Mouse (Mus musculus) forebrain, embryonic 16.5 days (tissue): ENCODE data around the gene 1700021F05Rik. TPM values are rescaled to one million over a fixed set of nuclear protein-coding genes. Genes with fewer than 3 reads are reported as not detected.
A peak's percentile ranks its signal among the peaks of the same experiment; 100 is the strongest.

Source experiments
- ATAC-seq: fragments of 200-750 bp; cut with Nextera tagmentation; 2 replicates; pipeline ENCODE4 v1.8.0; 2017; ENCODE audit warnings: mild to moderate bottlenecking, moderate library complexity
- H3K27ac ChIP-seq: fragments of 300-500 bp; sonication (generic); 2 replicates; pipeline ENCODE4 v1.5.1; 2014; ENCODE audit warnings: low read length, control low read depth
- H3K27me3 ChIP-seq: fragments of 300-500 bp; sonication (generic); replicated peaks from 2 replicates; pipeline ENCODE4 v1.6.1; 2014; ENCODE audit warnings: low read length; ENCODE audit not compliant: control insufficient read depth, insufficient read depth
- H3K36me3 ChIP-seq: fragments of 300-500 bp; sonication (generic); 2 replicates; pipeline ENCODE4 v1.6.1; 2014; ENCODE audit not compliant: control insufficient read depth, insufficient read depth
- H3K4me1 ChIP-seq: fragments of 300-500 bp; sonication (generic); replicated peaks from 2 replicates; pipeline ENCODE4 v1.6.1; 2014; ENCODE audit warnings: low read length; ENCODE audit not compliant: control insufficient read depth, insufficient read depth
- H3K4me2 ChIP-seq: fragments of 300-500 bp; sonication (generic); 2 replicates; pipeline ENCODE4 v1.6.1; 2014; ENCODE audit warnings: mild to moderate bottlenecking, low read length, control low read depth
- H3K4me3 ChIP-seq: fragments of 300-500 bp; sonication (generic); replicated peaks from 2 replicates; pipeline ENCODE4 v1.5.1; 2014; ENCODE audit warnings: mild to moderate bottlenecking, low read length, control low read depth
- H3K9ac ChIP-seq: fragments of 300-500 bp; sonication (generic); replicated peaks from 2 replicates; pipeline ENCODE4 v1.6.1; 2014; ENCODE audit warnings: low read depth, low read length, control low read depth
- H3K9me3 ChIP-seq: fragments of 300-500 bp; sonication (generic); 2 replicates; pipeline ENCODE4 v1.6.1; 2016; ENCODE audit warnings: low read length; ENCODE audit not compliant: control insufficient read depth
- WGBS: fragments of 180-500 bp; shearing (Covaris S2); extraction: QIAGEN DNeasy Blood & Tissue Kit; methylation state at CpG from one replicate; pipeline ENCODE4 v1.1.7; 2014; 5-methylcytosine and 5-hydroxymethylcytosine counted together
- polyA plus RNA-seq: library from polyadenylated mRNA; unstranded; fragments of >200 nt; fragmentation: Nextera tagmentation; extraction: Ambion mirVana; gene quantifications from 2 replicates; pipeline ENCODE4 v1.2.1, GENCODE M21; 2015

Gene 1700021F05Rik
- polyA plus RNA-seq, 1 experiment from 2014 or later: 75.8 TPM

DNA sequence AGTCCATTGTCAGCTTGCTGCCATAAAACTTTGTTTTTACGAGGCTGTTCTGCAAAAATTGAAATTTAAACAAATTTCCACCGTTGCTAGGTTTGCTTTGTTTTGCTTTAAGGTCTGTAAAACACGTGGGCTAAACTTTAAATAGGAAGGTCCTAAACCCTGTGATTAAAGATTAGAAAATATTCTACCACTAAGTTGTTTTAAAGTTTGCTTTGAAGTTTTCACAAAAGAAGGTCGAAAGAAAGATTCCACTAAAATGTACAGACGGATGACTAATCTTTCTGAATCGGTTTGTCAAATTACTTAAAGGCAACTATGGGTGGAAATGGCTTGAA lies 37.2 kb upstream of the 1700021F05Rik start, which contains the start of gene Cd24a:
TSS of gene Cd24a (plus strand) at position 288 of the 335 bp plus-strand sequence.
- H3K9me3 ChIP-seq: no peaks in the 10 kb centered on the region
- peaks cover 12% of the 10 kb centered on the region for H3K4me1 ChIP-seq
- WGBS: 1% methylated on average over 6 of the region's 6 CpGs
- H3K4me3 ChIP-seq: peak within 1 kb of the TSS; percentile 89
- peak within 1 kb of the TSS; percentile 99 for H3K9ac ChIP-seq
- H3K27ac ChIP-seq: peak within 1 kb of the TSS; percentile 99
- ATAC-seq: no peak
- peak within 1 kb of the TSS; percentile 79 for H3K4me2 ChIP-seq
- peaks cover 3% of the 10 kb centered on the region; the same call in 1 of the 2 replicates for H3K36me3 ChIP-seq
- no peaks in the 10 kb centered on the region for H3K27me3 ChIP-seq

DNA sequence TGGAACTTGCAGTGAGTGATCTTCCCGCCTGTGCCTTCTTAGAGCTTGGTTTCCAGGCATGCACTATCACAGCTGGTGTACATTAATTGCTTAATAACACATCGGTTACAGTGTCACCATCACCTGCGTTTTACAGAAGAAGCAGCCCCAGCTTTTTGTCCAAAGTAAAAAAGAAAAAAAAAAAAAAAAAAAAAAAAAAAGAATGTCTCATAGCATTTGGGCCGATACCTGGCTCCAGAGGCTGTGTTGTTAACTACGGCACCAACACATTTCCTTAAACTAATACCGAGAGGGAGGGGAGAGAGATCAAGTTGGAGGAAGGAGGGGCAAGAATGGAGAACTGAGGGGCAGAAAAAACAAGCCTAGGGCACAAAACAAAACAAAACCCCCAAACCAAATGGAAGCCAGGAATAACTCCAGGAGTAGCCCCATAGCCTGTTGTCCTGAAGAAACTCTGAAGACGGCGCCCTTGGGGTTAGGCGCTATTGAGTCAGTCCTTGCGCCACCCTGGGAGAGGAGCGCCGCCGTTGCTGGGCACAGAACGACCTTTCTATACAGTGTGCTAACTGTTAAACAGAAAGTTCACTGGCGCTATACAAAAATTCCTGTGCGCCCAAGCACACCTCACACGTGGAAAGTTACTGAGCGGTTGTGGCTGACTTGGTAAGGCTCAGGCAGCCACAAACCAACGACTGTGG lies 36.7 kb upstream of the 1700021F05Rik start:
- Histone ChIP-seq H3K4me2 (peak overlapping the region; percentile 79), H3K4me1 (peaks cover 12% of the 10 kb centered on the region), H3K9ac (peak overlapping the region; percentile 6; the same call in 1 of the 2 replicates), H3K9me3 (no peaks in the 10 kb centered on the region), H3K27me3 (no peaks in the 10 kb centered on the region), H3K27ac (no peak overlapping the region), H3K36me3 (no peaks in the 10 kb centered on the region; the same call in 1 of the 2 replicates), H3K4me3 (peak overlapping the region; percentile 20)
- whole genome bisulfite sequencing: 16% methylated on average over 19 of the region's 19 CpGs
- ATAC-seq: no peak

DNA sequence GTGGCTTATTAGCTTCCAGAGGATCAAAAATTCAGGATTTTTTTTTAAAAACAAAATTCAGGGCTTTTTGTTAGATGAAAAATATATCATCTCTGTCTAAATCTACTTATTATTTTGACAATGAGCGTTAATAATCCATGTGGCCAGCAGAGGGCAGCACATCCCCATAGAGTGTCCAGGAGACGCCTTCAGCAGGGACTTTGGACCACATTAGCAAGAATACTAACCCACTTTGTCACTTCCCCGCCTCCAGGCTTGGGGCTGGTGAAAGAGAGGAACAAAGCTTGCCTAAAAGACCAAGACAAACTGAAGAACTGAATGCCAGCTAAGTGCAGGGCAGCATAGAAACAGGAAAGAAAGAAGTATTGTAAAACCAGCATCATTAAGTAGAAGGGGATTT lies 34.2 kb upstream of the 1700021F05Rik start:
- ATAC-seq: no peak
- H3K27ac ChIP-seq: no peak overlapping the region
- no peak overlapping the region for H3K4me3 ChIP-seq
- no peaks in the 10 kb centered on the region for H3K36me3 ChIP-seq
- WGBS: 0% methylated on average over 3 of the region's 3 CpGs
- H3K9me3 ChIP-seq: 0 out of 2 replicates have a peak, but pooled peaks cover 2% of the 10 kb centered on the region
- no peak overlapping the region for H3K4me2 ChIP-seq
- no peaks in the 10 kb centered on the region for H3K27me3 ChIP-seq
- peaks cover 5% of the 10 kb centered on the region for H3K4me1 ChIP-seq
- H3K9ac ChIP-seq: no peak overlapping the region

DNA sequence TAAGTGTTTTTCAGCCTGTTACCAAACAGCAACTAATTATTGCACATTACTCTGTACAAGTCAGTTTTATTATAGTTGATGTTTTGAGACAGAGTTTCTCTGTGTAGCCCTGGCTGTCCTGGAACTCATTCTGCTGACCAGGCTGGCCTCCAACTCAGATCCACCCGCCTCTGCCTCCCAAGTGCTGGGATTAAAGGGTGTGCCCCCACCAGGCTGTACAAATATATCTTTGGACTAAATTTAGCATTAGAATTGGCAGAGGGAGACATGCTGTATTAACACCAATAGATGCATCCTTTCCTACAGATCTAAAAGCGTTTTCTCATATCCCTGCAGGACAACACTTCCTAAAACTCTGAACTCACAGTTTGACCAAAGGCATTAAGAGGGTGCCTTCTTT lies 33.6 kb upstream of the 1700021F05Rik start:
- Histone ChIP-seq H3K9ac (no peak overlapping the region), H3K4me2 (no peak overlapping the region), H3K4me1 (peaks cover 5% of the 10 kb centered on the region), H3K36me3 (no peaks in the 10 kb centered on the region), H3K4me3 (no peak overlapping the region), H3K27ac (no peak overlapping the region), H3K9me3 (0 out of 2 replicates have a peak, but pooled peaks cover 2% of the 10 kb centered on the region), H3K27me3 (no peaks in the 10 kb centered on the region)
- 90% methylated on average over 2 of the region's 2 CpGs for WGBS
- ATAC-seq: no peak

DNA sequence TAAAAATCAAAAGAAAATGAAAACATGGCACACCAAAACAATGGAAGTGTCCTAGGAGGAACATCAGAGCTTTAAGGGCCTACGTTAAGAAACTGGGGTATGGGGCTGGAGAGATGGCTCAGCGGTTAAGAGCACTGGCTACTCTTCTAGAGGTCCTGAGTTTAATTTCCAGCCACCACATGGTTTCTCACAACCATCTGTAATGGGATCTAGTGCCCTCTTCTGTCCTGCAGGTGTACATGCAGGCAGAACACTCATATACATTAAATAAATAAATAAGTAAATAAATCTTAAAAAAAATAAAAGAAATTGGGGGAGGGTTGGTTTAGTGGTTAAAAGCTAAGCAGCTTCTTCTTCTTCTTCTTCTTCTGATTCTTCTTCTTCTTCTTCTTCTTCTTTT lies 20.5 kb upstream of the 1700021F05Rik start:
- Histone ChIP-seq H3K4me3 (no peak overlapping the region), H3K9me3 (no peaks in the 10 kb centered on the region), H3K4me1 (no peaks in the 10 kb centered on the region), H3K9ac (no peak overlapping the region), H3K36me3 (no peaks in the 10 kb centered on the region), H3K4me2 (no peak overlapping the region), H3K27me3 (no peaks in the 10 kb centered on the region), H3K27ac (no peak overlapping the region)
- 82% methylated on average over 2 of the region's 2 CpGs for WGBS
- ATAC-seq: no peak

DNA sequence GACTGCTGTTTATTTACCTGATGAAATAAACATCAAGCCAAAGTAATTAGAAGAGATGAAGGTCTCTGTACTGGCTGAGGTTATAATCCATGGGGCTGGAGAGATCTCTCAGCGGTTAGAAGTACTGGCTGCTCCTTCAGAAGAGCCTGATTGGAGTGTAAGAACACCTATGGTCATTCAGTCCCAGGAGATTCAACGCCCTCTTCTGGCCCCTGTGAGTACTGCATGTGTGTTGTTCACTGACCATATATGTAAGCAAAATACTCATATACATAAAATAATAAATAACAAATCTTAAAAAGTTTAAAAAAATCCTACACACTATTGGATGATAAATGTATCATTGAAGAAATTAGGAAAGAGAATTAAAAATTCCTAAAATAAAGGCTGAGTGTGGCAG lies 20.0 kb upstream of the 1700021F05Rik start:
- Histone ChIP-seq H3K27me3 (no peaks in the 10 kb centered on the region), H3K27ac (no peak overlapping the region), H3K9ac (no peak overlapping the region), H3K9me3 (no peaks in the 10 kb centered on the region), H3K4me2 (no peak overlapping the region), H3K4me3 (no peak overlapping the region), H3K36me3 (no peaks in the 10 kb centered on the region), H3K4me1 (no peaks in the 10 kb centered on the region)
- ATAC-seq: no peak
- WGBS: 39% methylated on average over 2 of the region's 2 CpGs

DNA sequence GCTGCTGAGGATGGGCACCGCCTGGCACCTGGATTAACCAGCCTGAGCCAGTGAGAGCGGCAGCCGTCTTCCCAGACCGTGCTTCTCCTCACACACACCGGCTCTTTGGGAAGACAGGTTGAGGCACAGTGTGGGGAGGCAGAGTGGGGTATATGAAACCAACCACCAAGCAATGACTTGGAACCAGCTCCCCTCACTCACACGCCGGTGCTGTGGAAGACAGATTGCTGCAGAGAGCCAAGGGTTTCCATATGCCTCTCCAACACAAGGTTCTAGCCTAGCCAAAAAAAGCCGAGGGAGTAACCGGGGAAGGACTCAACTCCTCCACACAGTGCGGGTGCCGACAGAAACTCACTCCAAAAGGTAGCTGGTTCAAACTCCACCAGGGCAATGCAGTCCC lies 18.5 kb upstream of the 1700021F05Rik start:
- H3K36me3 ChIP-seq: no peaks in the 10 kb centered on the region
- peak; percentile 81 for ATAC-seq
- H3K4me3 ChIP-seq: no peak overlapping the region
- H3K9ac ChIP-seq: no peak overlapping the region
- H3K27ac ChIP-seq: no peak overlapping the region
- 63% methylated on average over 11 of the region's 11 CpGs for WGBS
- no peak overlapping the region for H3K4me2 ChIP-seq
- no peaks in the 10 kb centered on the region for H3K27me3 ChIP-seq
- H3K9me3 ChIP-seq: no peaks in the 10 kb centered on the region
- H3K4me1 ChIP-seq: no peaks in the 10 kb centered on the region

DNA sequence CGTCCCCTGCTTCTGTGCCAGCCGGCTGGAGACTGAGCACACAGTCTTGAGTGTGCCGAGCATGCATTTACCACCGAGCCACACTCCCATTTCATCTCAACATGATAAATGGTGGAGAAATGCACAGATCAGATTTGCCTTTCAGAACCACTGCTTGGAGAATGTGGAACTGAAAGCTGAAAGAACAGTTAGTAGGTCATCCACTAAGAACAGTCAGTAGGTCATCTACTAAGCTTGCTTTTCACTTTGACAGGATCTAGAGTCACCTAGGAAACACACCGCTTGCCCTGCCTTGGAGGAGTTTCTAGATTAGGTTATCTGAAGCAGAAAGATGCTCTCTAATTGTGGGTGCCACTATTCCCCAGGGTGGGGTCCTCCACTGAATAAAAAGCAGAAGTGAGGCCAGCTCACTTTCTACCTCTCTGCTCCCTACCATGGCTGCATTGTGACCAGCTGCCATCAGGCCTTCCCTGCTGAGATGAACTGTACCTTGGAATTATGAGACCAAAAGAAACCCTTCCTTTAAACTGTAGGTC lies 16.9 kb upstream of the 1700021F05Rik start:
- Histone ChIP-seq H3K4me2 (no peak overlapping the region), H3K4me1 (no peaks in the 10 kb centered on the region), H3K27me3 (no peaks in the 10 kb centered on the region), H3K27ac (no peak overlapping the region), H3K9me3 (peaks cover 5% of the 10 kb centered on the region), H3K9ac (no peak overlapping the region), H3K36me3 (no peaks in the 10 kb centered on the region), H3K4me3 (no peak overlapping the region)
- WGBS: 90% methylated on average over 5 of the region's 5 CpGs
- ATAC-seq: no peak

DNA sequence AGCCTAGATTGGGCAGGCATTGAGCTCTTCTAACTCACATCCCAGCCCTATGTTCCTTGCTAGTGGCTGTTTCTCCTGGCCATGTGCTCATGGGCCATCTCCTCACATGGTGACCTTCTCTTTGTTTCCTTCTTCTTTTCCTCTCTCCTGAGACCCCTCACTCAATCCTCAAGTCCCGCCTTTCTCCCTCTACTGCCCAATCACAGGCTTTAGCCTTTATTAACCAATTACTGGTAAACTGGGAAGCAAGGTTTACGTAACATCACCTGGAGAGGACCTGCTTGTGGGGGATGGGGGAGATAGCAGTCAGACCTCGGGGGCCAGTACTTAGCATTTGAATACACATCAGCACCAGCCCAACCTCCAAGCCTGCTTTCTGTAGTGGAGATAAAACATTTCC lies 10.6 kb upstream of the 1700021F05Rik start:
- Histone ChIP-seq H3K9me3 (peaks cover 5% of the 10 kb centered on the region), H3K4me2 (no peak overlapping the region), H3K4me1 (no peaks in the 10 kb centered on the region), H3K9ac (no peak overlapping the region), H3K27me3 (no peaks in the 10 kb centered on the region), H3K27ac (no peak overlapping the region), H3K36me3 (no peaks in the 10 kb centered on the region), H3K4me3 (no peak overlapping the region)
- ATAC-seq: no peak
- WGBS: 37% methylated on average over 3 of the region's 3 CpGs
